Mouse (Mus musculus): ENCODE results near the gene Cklf. TPM values are rescaled to one million over a fixed set of nuclear protein-coding genes. Genes with fewer than 3 reads are reported as not detected.

Cklf gene
- 33.6 and 36.9 TPM in 2 replicates for polyA plus RNA-seq (2015; fragmentation: Nextera tagmentation; extraction: Ambion mirVana)

DNA sequence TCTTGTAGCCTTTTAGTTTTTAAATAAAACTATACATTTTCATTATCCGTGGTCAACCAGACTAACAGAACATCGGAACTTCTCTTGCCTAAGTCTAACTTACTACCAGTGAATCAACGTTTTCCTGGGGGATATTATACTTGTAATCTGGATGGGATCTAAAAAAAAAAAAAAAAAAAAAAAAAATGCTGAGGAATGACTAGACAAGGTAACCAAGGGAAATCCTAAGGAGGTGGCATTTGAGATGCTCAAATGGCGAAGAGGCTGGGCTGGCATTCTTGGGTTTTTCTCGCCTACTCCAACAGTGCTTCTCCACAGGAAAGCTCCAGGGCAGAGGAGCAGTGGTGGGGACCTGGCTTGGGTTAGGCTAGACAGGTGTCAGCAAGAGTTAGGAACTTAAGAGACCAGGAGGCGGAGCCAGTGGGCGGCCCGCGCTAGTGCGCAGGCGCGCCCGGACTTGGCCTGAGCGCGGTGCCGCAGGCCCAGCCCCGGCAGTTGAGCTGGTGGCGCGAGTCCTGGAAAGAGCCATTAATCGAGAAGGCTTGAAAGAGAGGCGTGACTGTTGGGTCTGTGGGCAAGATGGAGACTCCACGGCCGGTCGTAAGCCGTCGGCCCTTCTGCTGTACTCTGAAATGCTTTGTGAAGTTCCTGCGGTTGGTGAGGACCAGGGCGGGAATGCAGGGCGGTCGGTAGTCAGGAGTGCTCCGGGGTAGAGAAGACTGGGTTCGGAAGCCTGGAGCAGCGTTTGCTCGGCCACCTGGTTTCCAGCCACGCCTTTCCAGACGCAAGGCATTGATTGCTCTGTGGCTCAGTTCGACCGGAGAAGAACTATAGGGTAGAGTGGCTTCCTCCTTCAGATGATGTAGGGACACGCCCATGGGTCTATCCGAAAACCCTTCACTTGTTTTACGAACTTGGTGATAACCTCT is at the start of gene Cklf:
TSS of gene Cklf (plus strand) at position 423 of the 929 bp plus-strand sequence.
- H3K4me2 ChIP-seq (ENCODE audit: low read length) = peak within 1 kb of the TSS; percentile 88
- H3K9me3 ChIP-seq (ENCODE audit: control insufficient read depth, low read length) = no peaks in the 10 kb centered on the region
- H3K4me1 ChIP-seq (ENCODE audit: control insufficient read depth, insufficient read depth, low read depth, low read length) = peaks cover 18% of the 10 kb centered on the region
- no peaks in the 10 kb centered on the region for H3K36me3 ChIP-seq (ENCODE audit: control insufficient read depth, insufficient read depth, low read length)
- peak within 1 kb of the TSS; percentile 73 for H3K4me3 ChIP-seq (ENCODE audit: low read length)
- peak within 1 kb of the TSS; percentile 73 for H3K9ac ChIP-seq (ENCODE audit: low read depth, low read length)
- peak; percentile 82 for ATAC-seq
- WGBS = 4% methylated on average over 41 of the region's 41 CpGs
- H3K27me3 ChIP-seq (replicated peaks; ENCODE audit: control insufficient read depth, insufficient read depth, low read length) = no peaks in the 10 kb centered on the region
- H3K27ac ChIP-seq (ENCODE audit: low read depth, low read length) = peak within 1 kb of the TSS; percentile 64

DNA sequence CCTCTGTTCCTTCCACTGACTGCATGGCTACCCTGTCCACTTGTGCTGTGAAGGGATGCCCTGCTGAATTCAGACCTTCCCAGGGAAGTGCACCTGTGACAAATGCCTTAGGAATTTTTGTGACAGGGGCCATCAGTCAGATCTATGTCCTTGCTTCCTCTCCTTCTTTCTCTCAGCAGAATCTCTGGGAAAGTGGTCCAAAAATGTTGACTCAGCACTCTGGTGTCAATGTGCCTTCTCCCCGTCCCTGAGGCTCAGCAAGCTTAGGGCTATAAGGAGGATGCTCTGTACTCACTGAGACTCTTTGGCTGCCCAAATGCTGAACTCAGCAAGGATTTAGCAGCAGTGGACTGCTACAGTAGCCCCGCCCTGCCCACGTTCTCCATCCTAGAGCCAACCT is 49.0 kb upstream of the Cklf start:
- Histone ChIP-seq H3K9ac (ENCODE audit: low read depth, low read length) (no peak overlapping the region), H3K27me3 (replicated peaks; ENCODE audit: control insufficient read depth, insufficient read depth, low read length) (no peaks in the 10 kb centered on the region), H3K4me2 (ENCODE audit: low read length) (no peak overlapping the region), H3K9me3 (ENCODE audit: control insufficient read depth, low read length) (no peaks in the 10 kb centered on the region), H3K4me3 (ENCODE audit: low read length) (no peak overlapping the region), H3K36me3 (ENCODE audit: control insufficient read depth, insufficient read depth, low read length) (no peaks in the 10 kb centered on the region), H3K4me1 (ENCODE audit: control insufficient read depth, insufficient read depth, low read depth, low read length) (no peaks in the 10 kb centered on the region), H3K27ac (ENCODE audit: low read depth, low read length) (no peak overlapping the region)
- ATAC-seq = no peak
- WGBS = 83% methylated on average over 3 of the region's 3 CpGs

DNA sequence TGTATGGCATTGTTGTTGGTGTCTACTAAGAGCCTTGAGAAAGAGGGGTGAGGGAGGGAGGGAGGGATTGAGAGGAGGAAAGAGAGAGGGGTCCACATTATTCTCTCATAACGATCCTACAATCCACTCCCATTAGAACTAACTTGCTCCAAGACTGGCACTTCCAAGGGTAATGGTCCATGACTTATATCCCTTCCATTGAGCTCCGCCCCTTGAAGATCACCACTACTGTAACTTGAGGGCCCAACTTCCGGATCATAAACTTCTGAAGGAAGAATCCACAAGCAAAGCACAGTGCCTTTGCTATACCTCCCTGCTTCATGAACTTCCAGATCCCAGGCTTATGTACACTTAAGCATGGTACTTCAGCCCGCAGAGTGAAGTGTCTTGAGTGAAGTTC is 48.3 kb upstream of the Cklf start:
- Histone ChIP-seq H3K27me3 (replicated peaks; ENCODE audit: control insufficient read depth, insufficient read depth, low read length) (no peaks in the 10 kb centered on the region), H3K4me1 (ENCODE audit: control insufficient read depth, insufficient read depth, low read depth, low read length) (no peaks in the 10 kb centered on the region), H3K9me3 (ENCODE audit: control insufficient read depth, low read length) (no peaks in the 10 kb centered on the region), H3K4me2 (ENCODE audit: low read length) (no peak overlapping the region), H3K9ac (ENCODE audit: low read depth, low read length) (no peak overlapping the region), H3K27ac (ENCODE audit: low read depth, low read length) (no peak overlapping the region), H3K36me3 (ENCODE audit: control insufficient read depth, insufficient read depth, low read length) (no peaks in the 10 kb centered on the region), H3K4me3 (ENCODE audit: low read length) (no peak overlapping the region)
- no peak for ATAC-seq
- 94% methylated on average over 4 of the region's 4 CpGs for WGBS

GRCm38 (mm10) chr8:104205292-104205691 is 45.4 kb upstream of the Cklf start:
- WGBS = 33% methylated on average over 3 of the region's 3 CpGs
- peak; percentile 37 for ATAC-seq
- Histone ChIP-seq H3K27me3 (replicated peaks; ENCODE audit: control insufficient read depth, insufficient read depth, low read length) (no peaks in the 10 kb centered on the region), H3K9ac (ENCODE audit: low read depth, low read length) (no peak overlapping the region), H3K4me3 (ENCODE audit: low read length) (no peak overlapping the region), H3K9me3 (ENCODE audit: control insufficient read depth, low read length) (no peaks in the 10 kb centered on the region; the same call in 1 of the 2 replicates), H3K36me3 (ENCODE audit: control insufficient read depth, insufficient read depth, low read length) (no peaks in the 10 kb centered on the region), H3K4me1 (ENCODE audit: control insufficient read depth, insufficient read depth, low read depth, low read length) (no peaks in the 10 kb centered on the region), H3K27ac (ENCODE audit: low read depth, low read length) (no peak overlapping the region), H3K4me2 (ENCODE audit: low read length) (no peak overlapping the region)

- ATAC-seq = no peak
- Histone ChIP-seq H3K9me3 (ENCODE audit: control insufficient read depth, low read length) (no peaks in the 10 kb centered on the region), H3K4me2 (ENCODE audit: low read length) (no peak overlapping the region), H3K36me3 (ENCODE audit: control insufficient read depth, insufficient read depth, low read length) (no peaks in the 10 kb centered on the region), H3K4me3 (ENCODE audit: low read length) (no peak overlapping the region), H3K9ac (ENCODE audit: low read depth, low read length) (no peak overlapping the region), H3K27me3 (replicated peaks; ENCODE audit: control insufficient read depth, insufficient read depth, low read length) (no peaks in the 10 kb centered on the region), H3K4me1 (ENCODE audit: control insufficient read depth, insufficient read depth, low read depth, low read length) (no peaks in the 10 kb centered on the region), H3K27ac (ENCODE audit: low read depth, low read length) (no peak overlapping the region)
- 94% methylated on average over 5 of the region's 5 CpGs for WGBS
Observed at GRCm38 (mm10) chr8:104217601-104218000, 33.1 kb upstream of the Cklf start.

- H3K4me3 ChIP-seq (ENCODE audit: low read length) = no peak overlapping the region
- no peaks in the 10 kb centered on the region for H3K4me1 ChIP-seq (ENCODE audit: control insufficient read depth, insufficient read depth, low read depth, low read length)
- H3K4me2 ChIP-seq (ENCODE audit: low read length) = no peak overlapping the region; the same call in 1 of the 2 replicates
- H3K36me3 ChIP-seq (ENCODE audit: control insufficient read depth, insufficient read depth, low read length) = peaks cover 5% of the 10 kb centered on the region
- no peak overlapping the region for H3K9ac ChIP-seq (ENCODE audit: low read depth, low read length)
- ATAC-seq = no peak
- H3K9me3 ChIP-seq (ENCODE audit: control insufficient read depth, low read length) = peaks cover 5% of the 10 kb centered on the region
- WGBS = 24% methylated on average over 11 of the region's 11 CpGs
- H3K27ac ChIP-seq (ENCODE audit: low read depth, low read length) = no peak overlapping the region
- H3K27me3 ChIP-seq (replicated peaks; ENCODE audit: control insufficient read depth, insufficient read depth, low read length) = no peaks in the 10 kb centered on the region
Observed at GRCm38 (mm10) chr8:104219079-104219478, 31.6 kb upstream of the Cklf start.

- Histone ChIP-seq H3K9ac (ENCODE audit: low read depth, low read length) (no peak overlapping the region), H3K27ac (ENCODE audit: low read depth, low read length) (no peak overlapping the region), H3K4me1 (ENCODE audit: control insufficient read depth, insufficient read depth, low read depth, low read length) (no peaks in the 10 kb centered on the region), H3K27me3 (replicated peaks; ENCODE audit: control insufficient read depth, insufficient read depth, low read length) (no peaks in the 10 kb centered on the region), H3K9me3 (ENCODE audit: control insufficient read depth, low read length) (peaks cover 11% of the 10 kb centered on the region), H3K36me3 (ENCODE audit: control insufficient read depth, insufficient read depth, low read length) (peaks cover 9% of the 10 kb centered on the region), H3K4me2 (ENCODE audit: low read length) (no peak overlapping the region), H3K4me3 (ENCODE audit: low read length) (no peak overlapping the region)
- ATAC-seq = peak; percentile 66; the same call in 1 of the 2 replicates
- WGBS = 40% methylated on average over 5 of the region's 5 CpGs
Observed at GRCm38 (mm10) chr8:104219806-104220205, 30.9 kb upstream of the Cklf start.

- H3K27me3 ChIP-seq (replicated peaks; ENCODE audit: control insufficient read depth, insufficient read depth, low read length) = no peaks in the 10 kb centered on the region
- H3K9me3 ChIP-seq (ENCODE audit: control insufficient read depth, low read length) = peaks cover 11% of the 10 kb centered on the region
- no peak for ATAC-seq
- H3K36me3 ChIP-seq (ENCODE audit: control insufficient read depth, insufficient read depth, low read length) = peaks cover 66% of the 10 kb centered on the region
- no peaks in the 10 kb centered on the region for H3K4me1 ChIP-seq (ENCODE audit: control insufficient read depth, insufficient read depth, low read depth, low read length)
- WGBS = 92% methylated on average over 5 of the region's 5 CpGs
- H3K27ac ChIP-seq (ENCODE audit: low read depth, low read length) = no peak overlapping the region
- no peak overlapping the region for H3K4me2 ChIP-seq (ENCODE audit: low read length)
- H3K9ac ChIP-seq (ENCODE audit: low read depth, low read length) = no peak overlapping the region
- H3K4me3 ChIP-seq (ENCODE audit: low read length) = no peak overlapping the region
Observed at GRCm38 (mm10) chr8:104227048-104227447, 23.6 kb upstream of the Cklf start.

- Histone ChIP-seq H3K4me3 (ENCODE audit: low read length) (no peak overlapping the region), H3K36me3 (ENCODE audit: control insufficient read depth, insufficient read depth, low read length) (peaks cover 66% of the 10 kb centered on the region), H3K4me2 (ENCODE audit: low read length) (no peak overlapping the region), H3K9ac (ENCODE audit: low read depth, low read length) (no peak overlapping the region), H3K27me3 (replicated peaks; ENCODE audit: control insufficient read depth, insufficient read depth, low read length) (no peaks in the 10 kb centered on the region), H3K9me3 (ENCODE audit: control insufficient read depth, low read length) (no peaks in the 10 kb centered on the region), H3K27ac (ENCODE audit: low read depth, low read length) (no peak overlapping the region), H3K4me1 (ENCODE audit: control insufficient read depth, insufficient read depth, low read depth, low read length) (no peaks in the 10 kb centered on the region)
- 94% methylated on average over 9 of the region's 9 CpGs for WGBS
- no peak for ATAC-seq
Observed at GRCm38 (mm10) chr8:104230377-104230776, 20.3 kb upstream of the Cklf start.
